Mouse (Mus musculus): ENCODE results near the gene Rhbdd3. TPM values are rescaled to one million over a fixed set of nuclear protein-coding genes. Genes with fewer than 3 reads are reported as not detected.

Rhbdd3 gene
- polyA plus RNA-seq, 1 experiment from 2014 or later = 27.6 TPM

- 10% methylated on average over 27 of the region's 27 CpGs for WGBS
- Histone ChIP-seq H3K9me3 (no peaks in the 10 kb centered on the region), H3K4me1 (peaks cover 78% of the 10 kb centered on the region), H3K9ac (no peak overlapping the region), H3K36me3 (replicated peaks) (no peaks in the 10 kb centered on the region), H3K27ac (no peak overlapping the region), H3K4me2 (peak overlapping the region; percentile 5; the same call in 1 of the 2 replicates), H3K27me3 (peaks cover 99% of the 10 kb centered on the region), H3K4me3 (replicated peaks) (peak overlapping the region; percentile 8; the same call in 1 of the 2 replicates)
- no peak for ATAC-seq (ENCODE audit: low FRiP score)
These were observed 39.0 kb upstream of the Rhbdd3 start for GRCm38 (mm10) chr11:5059704-5060156.

GRCm38 (mm10) chr11:5060756-5061412 is 37.8 kb upstream of the Rhbdd3 start:
- Histone ChIP-seq H3K27me3 (peaks cover 90% of the 10 kb centered on the region), H3K36me3 (replicated peaks) (no peaks in the 10 kb centered on the region), H3K4me2 (peak overlapping the region; percentile 70), H3K9me3 (no peaks in the 10 kb centered on the region), H3K27ac (no peak overlapping the region), H3K4me1 (peaks cover 75% of the 10 kb centered on the region), H3K4me3 (replicated peaks) (peak overlapping the region; percentile 39), H3K9ac (peak overlapping the region; percentile 48; the same call in 1 of the 2 replicates)
- ATAC-seq (ENCODE audit: low FRiP score) = no peak
- 47% methylated on average over 28 of the region's 28 CpGs for WGBS

GRCm38 (mm10) chr11:5061413-5062139 is 37.1 kb upstream of the Rhbdd3 start:
- H3K4me1 ChIP-seq = peaks cover 68% of the 10 kb centered on the region
- H3K27ac ChIP-seq = no peak overlapping the region
- H3K36me3 ChIP-seq (replicated peaks) = no peaks in the 10 kb centered on the region

GRCm38 (mm10) chr11:5062326-5062725 is 36.4 kb upstream of the Rhbdd3 start:
- peaks cover 75% of the 10 kb centered on the region for H3K27me3 ChIP-seq
- H3K27ac ChIP-seq = no peak overlapping the region
- H3K4me1 ChIP-seq = peaks cover 63% of the 10 kb centered on the region
- no peaks in the 10 kb centered on the region for H3K9me3 ChIP-seq
- 11% methylated on average over 13 of the region's 13 CpGs for WGBS
- H3K36me3 ChIP-seq (replicated peaks) = peaks cover 3% of the 10 kb centered on the region; the same call in 1 of the 2 replicates
- peak overlapping the region; percentile 70 for H3K4me2 ChIP-seq
- no peak for ATAC-seq (ENCODE audit: low FRiP score)
- peak overlapping the region; percentile 48; the same call in 1 of the 2 replicates for H3K9ac ChIP-seq
- H3K4me3 ChIP-seq (replicated peaks) = peak overlapping the region; percentile 39

More at GRCm38 (mm10) chr11:5061413-5062139, 37.1 kb upstream of the Rhbdd3 start:
- peak overlapping the region; percentile 39 for H3K4me3 ChIP-seq (replicated peaks)
- ATAC-seq (ENCODE audit: low FRiP score) = peak; percentile 18
- no peaks in the 10 kb centered on the region for H3K9me3 ChIP-seq
- peak overlapping the region; percentile 70 for H3K4me2 ChIP-seq
- WGBS = under 1% methylated on average over 58 of the region's 62 CpGs
- peaks cover 83% of the 10 kb centered on the region for H3K27me3 ChIP-seq
- H3K9ac ChIP-seq = peak overlapping the region; percentile 48; the same call in 1 of the 2 replicates

- no peak overlapping the region for H3K4me2 ChIP-seq
- no peak for ATAC-seq (ENCODE audit: low FRiP score)
- H3K9me3 ChIP-seq = no peaks in the 10 kb centered on the region
- peaks cover 69% of the 10 kb centered on the region for H3K27me3 ChIP-seq
- H3K4me1 ChIP-seq = peaks cover 56% of the 10 kb centered on the region
- no peak overlapping the region for H3K9ac ChIP-seq
- H3K4me3 ChIP-seq (replicated peaks) = no peak overlapping the region
- H3K36me3 ChIP-seq (replicated peaks) = peaks cover 9% of the 10 kb centered on the region
- no peak overlapping the region for H3K27ac ChIP-seq
- 64% methylated on average over 13 of the region's 13 CpGs for WGBS
These were observed 35.7 kb upstream of the Rhbdd3 start for GRCm38 (mm10) chr11:5062860-5063505.

- Histone ChIP-seq H3K27me3 (peaks cover 61% of the 10 kb centered on the region), H3K4me1 (peaks cover 51% of the 10 kb centered on the region)
- 58% methylated on average over 31 of the region's 31 CpGs for WGBS
These were observed 35.0 kb upstream of the Rhbdd3 start for GRCm38 (mm10) chr11:5063561-5064281.

GRCm38 (mm10) chr11:5064282-5065055 is 34.3 kb upstream of the Rhbdd3 start:
- peak overlapping the region; percentile 71 for H3K4me3 ChIP-seq (replicated peaks)
- no peak overlapping the region for H3K27ac ChIP-seq
- peak overlapping the region; percentile 86 for H3K4me2 ChIP-seq
- H3K9ac ChIP-seq = peak overlapping the region; percentile 71
- peaks cover 47% of the 10 kb centered on the region for H3K4me1 ChIP-seq
- WGBS = 16% methylated on average over 38 of the region's 38 CpGs
- peak; percentile 0; the same call in 1 of the 2 replicates for ATAC-seq (ENCODE audit: low FRiP score)
- H3K36me3 ChIP-seq (replicated peaks) = peaks cover 24% of the 10 kb centered on the region
- H3K9me3 ChIP-seq = no peaks in the 10 kb centered on the region
- H3K27me3 ChIP-seq = peaks cover 54% of the 10 kb centered on the region

More at GRCm38 (mm10) chr11:5063561-5064281, 35.0 kb upstream of the Rhbdd3 start:
- H3K9ac ChIP-seq = peak overlapping the region; percentile 71; the same call in 1 of the 2 replicates
- peak overlapping the region; percentile 86 for H3K4me2 ChIP-seq
- no peaks in the 10 kb centered on the region for H3K9me3 ChIP-seq
- no peak for ATAC-seq (ENCODE audit: low FRiP score)
- no peak overlapping the region for H3K27ac ChIP-seq
- peaks cover 17% of the 10 kb centered on the region for H3K36me3 ChIP-seq (replicated peaks)
- H3K4me3 ChIP-seq (replicated peaks) = peak overlapping the region; percentile 71

GRCm38 (mm10) chr11:5065056-5065821 is 33.5 kb upstream of the Rhbdd3 start, which contains the start of gene Gas2l1:
Gene Gas2l1 (minus strand): TSS chr11:5065327.
- no peak within 1 kb of the TSS for H3K27ac ChIP-seq
- H3K4me1 ChIP-seq = peaks cover 42% of the 10 kb centered on the region
- H3K4me2 ChIP-seq = peak within 1 kb of the TSS; percentile 86
- no peaks in the 10 kb centered on the region for H3K9me3 ChIP-seq
- H3K9ac ChIP-seq = peak within 1 kb of the TSS; percentile 71
- H3K36me3 ChIP-seq (replicated peaks) = peaks cover 30% of the 10 kb centered on the region
- under 1% methylated on average over 50 of the region's 50 CpGs for WGBS
- ATAC-seq (ENCODE audit: low FRiP score) = peak; percentile 86
- peak within 1 kb of the TSS; percentile 71 for H3K4me3 ChIP-seq (replicated peaks)
- peaks cover 46% of the 10 kb centered on the region for H3K27me3 ChIP-seq

GRCm38 (mm10) chr11:5067063-5067462 is 31.7 kb upstream of the Rhbdd3 start:
- Histone ChIP-seq H3K4me3 (replicated peaks) (no peak overlapping the region), H3K4me2 (no peak overlapping the region), H3K4me1 (peaks cover 28% of the 10 kb centered on the region), H3K27me3 (peaks cover 28% of the 10 kb centered on the region), H3K27ac (no peak overlapping the region), H3K9me3 (no peaks in the 10 kb centered on the region), H3K36me3 (replicated peaks) (peaks cover 48% of the 10 kb centered on the region), H3K9ac (no peak overlapping the region)
- ATAC-seq (ENCODE audit: low FRiP score) = no peak

GRCm38 (mm10) chr11:5068126-5068971 is 30.4 kb upstream of the Rhbdd3 start:
- Histone ChIP-seq H3K36me3 (replicated peaks) (peaks cover 61% of the 10 kb centered on the region), H3K27me3 (peaks cover 15% of the 10 kb centered on the region), H3K9me3 (no peaks in the 10 kb centered on the region), H3K4me2 (no peak overlapping the region), H3K27ac (no peak overlapping the region), H3K4me3 (replicated peaks) (no peak overlapping the region), H3K4me1 (peaks cover 15% of the 10 kb centered on the region), H3K9ac (no peak overlapping the region)
- ATAC-seq (ENCODE audit: low FRiP score) = no peak
- 85% methylated on average over 9 of the region's 9 CpGs for WGBS

Data from forebrain, embryonic 12.5 days (tissue).